15 mouse cellular contexts compared by ENCODE assay signal in the genomic region with DNA sequence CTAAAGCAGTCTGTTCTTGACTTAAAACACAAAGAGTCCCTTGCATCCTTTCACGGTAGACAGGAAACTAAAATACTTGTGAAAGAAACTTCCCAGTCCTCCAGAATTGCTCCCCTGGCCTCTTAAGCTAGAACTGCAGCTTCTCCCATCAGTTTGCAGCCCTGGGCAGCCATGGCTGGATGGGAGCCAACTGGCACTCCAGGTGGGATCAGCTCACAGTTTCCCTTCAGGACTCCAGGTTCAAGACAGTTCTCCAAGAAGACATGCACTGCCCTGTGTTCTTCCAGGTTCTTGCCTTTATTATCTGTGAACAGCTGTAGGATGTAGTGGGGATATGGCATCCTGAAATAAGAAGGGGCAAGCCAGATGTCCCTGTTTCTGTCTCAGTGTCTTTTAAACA. TPM values are rescaled to one million over a fixed set of nuclear protein-coding genes. Genes with fewer than 3 reads are reported as not detected.
A peak's percentile ranks its signal among the peaks of the same experiment; 100 is the strongest.
DNase-seq lines count a peak whose midpoint lies in the region.
"Had no signal": no experiment of that assay in that cellular context is flagged by ENCODE, and none has a peak within 500 bp of the region (broad histone marks: within the 10 kb centered on the region; RNA-seq: fewer than 3 reads in every experiment).

No protein-coding gene starts in this region.

- intact Hi-C loops in gastrocnemius, postnatal 14 days (cut with DNase I; ENCODE audit: low total_unique reads), result no loop called here
- intact Hi-C loops in heart, postnatal 14 days (cut with DNase I), result no loop called here
- intact Hi-C loops in heart, postnatal 25 days (cut with DNase I), result no loop called here
- intact Hi-C loops in left cerebral cortex, postnatal 4 days (cut with DNase I), result no loop called here
- intact Hi-C loops in left cerebral cortex, postnatal 25 days (cut with DNase I), result no loop called here

- DNase-seq in gastrocnemius, postnatal 14 days, result peak; percentile 10
- DNase-seq in gastrocnemius, postnatal 25 days, result no peak
- peak; percentile 23 to 29 for DNase-seq in heart, postnatal 14 days
- DNase-seq in heart, postnatal 25 days (ENCODE audit: low spot score), result no peak
- peak; percentile 34 for DNase-seq in left cerebral cortex, postnatal 4 days
- no peak for DNase-seq in left cerebral cortex, postnatal 25 days (ENCODE audit: low spot score in 2 of 2)
- DNase-seq: B cell, adult 2 months; cerebellum, adult 8-10 months; liver, embryonic 13.5 days; lung, adult 18-20 months; lung, postnatal 14 days; midbrain, embryonic 14.5 days had no signal

RNA-seq across cellular contexts. Expression of a gene that starts 45.8 kb away (rescaled TPM):
- total RNA-seq in gastrocnemius, postnatal 14 days (2021), result 1 to 10 TPM; 2.5 to 3.5 TPM
- 1 to 10 TPM; 1.7 to 2.0 TPM for total RNA-seq in gastrocnemius, postnatal 25 days (2021)
- 1 to 10 TPM; 6.0 to 6.6 TPM for total RNA-seq in heart, postnatal 14 days (2021)
- 1 to 10 TPM; 3.1 to 3.4 TPM for total RNA-seq in heart, postnatal 25 days (2021)
- total RNA-seq in left cerebral cortex, postnatal 4 days (2021), result 1 to 10 TPM; 6.6 to 6.7 TPM
- 1 to 10 TPM; 2.1 to 2.6 TPM for total RNA-seq in left cerebral cortex, postnatal 25 days (2021)
- total RNA-seq: common myeloid progenitor, adult 5-6 weeks; granulocyte monocyte progenitor cell, adult 5-6 weeks; monocyte, adult 5-6 weeks had no signal

Comparison
In these comparisons a context has a peak if more than half of its experiments do, and no peak if none do; other contexts are left out.
1. DNase-seq: peak in gastrocnemius, postnatal 14 days (single experiment), heart, postnatal 14 days (2 of 2) and left cerebral cortex, postnatal 4 days (single experiment); none in gastrocnemius, postnatal 25 days (single experiment), heart, postnatal 25 days (single experiment) and left cerebral cortex, postnatal 25 days (0 of 2).